Mouse (Mus musculus): ENCODE data around the gene Pla2g16. TPM values are rescaled to one million over a fixed set of nuclear protein-coding genes. Genes with fewer than 3 reads are reported as not detected.

The Pla2g16 gene
- polyA plus RNA-seq, 1 experiment: 368 TPM

GRCm38 (mm10) chr19:7583599-7583998 lies 26.3 kb downstream of the Pla2g16 start:
- H3K4me3 ChIP-seq (ENCODE audit: insufficient read depth, low read depth, low read length): no peak overlapping the region
- H3K27ac ChIP-seq (replicated peaks; ENCODE audit: low read depth, low read length): peak overlapping the region; percentile 87
- H3K4me1 ChIP-seq (ENCODE audit: control insufficient read depth, insufficient read depth, insufficient read length, low read length): peaks cover 28% of the 10 kb centered on the region

GRCm38 (mm10) chr19:7585279-7585678 lies 28.0 kb downstream of the Pla2g16 start:
- no peak overlapping the region for H3K27ac ChIP-seq (replicated peaks; ENCODE audit: low read depth, low read length)

DNA sequence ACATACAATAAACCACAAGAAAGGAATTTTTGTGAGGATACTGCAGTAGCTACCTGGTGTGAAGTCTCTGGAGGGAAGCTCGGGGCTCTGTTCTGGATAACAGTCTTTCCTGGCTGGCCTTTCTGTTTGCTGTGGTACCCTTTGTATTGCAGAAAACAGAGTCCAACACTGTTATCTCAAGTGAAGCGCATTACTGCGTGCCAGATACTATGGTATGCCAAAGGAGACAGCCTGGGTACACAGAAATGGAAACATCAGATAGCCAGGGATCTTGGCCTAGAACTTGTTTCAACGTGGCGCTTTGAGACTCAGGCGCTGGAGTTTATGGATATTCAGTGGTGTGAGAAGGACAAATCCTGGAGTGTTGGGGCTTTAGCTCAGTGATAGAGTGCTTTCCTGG lies 28.5 kb downstream of the Pla2g16 start:
- H3K27ac ChIP-seq (replicated peaks; ENCODE audit: low read depth, low read length): no peak overlapping the region
- H3K4me1 ChIP-seq (ENCODE audit: control insufficient read depth, insufficient read depth, insufficient read length, low read length): peaks cover 20% of the 10 kb centered on the region
- H3K4me3 ChIP-seq (ENCODE audit: insufficient read depth, low read depth, low read length): no peak overlapping the region

More at GRCm38 (mm10) chr19:7585279-7585678, 28.0 kb downstream of the Pla2g16 start:
- Histone ChIP-seq H3K4me1 (ENCODE audit: control insufficient read depth, insufficient read depth, insufficient read length, low read length) (peaks cover 24% of the 10 kb centered on the region), H3K4me3 (ENCODE audit: insufficient read depth, low read depth, low read length) (no peak overlapping the region)

DNA sequence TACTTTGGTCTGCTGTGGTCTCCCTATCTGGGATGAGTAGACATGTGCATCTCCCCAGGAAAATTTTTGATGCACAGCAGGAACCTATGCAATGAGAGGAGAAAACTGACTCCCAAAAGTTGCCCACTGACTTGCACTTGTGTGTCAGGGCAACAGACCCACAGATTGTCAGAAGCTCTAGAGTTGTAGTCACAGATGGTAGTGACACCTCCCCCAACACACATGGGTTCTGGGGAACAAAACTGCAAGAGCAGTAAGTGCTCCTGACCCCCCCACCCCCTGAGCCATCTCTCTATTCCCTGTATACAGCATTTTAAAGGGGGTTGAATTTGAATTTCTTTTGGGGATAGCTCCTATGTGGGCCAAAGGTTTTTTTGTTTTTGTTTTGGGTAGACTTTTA lies 33.5 kb downstream of the Pla2g16 start:
- Histone ChIP-seq H3K4me1 (ENCODE audit: control insufficient read depth, insufficient read depth, insufficient read length, low read length) (peaks cover 4% of the 10 kb centered on the region; the same call in 1 of the 2 replicates), H3K4me3 (ENCODE audit: insufficient read depth, low read depth, low read length) (no peak overlapping the region), H3K27ac (replicated peaks; ENCODE audit: low read depth, low read length) (peak overlapping the region; percentile 31; the same call in 1 of the 2 replicates)

GRCm38 (mm10) chr19:7592018-7592417 lies 34.8 kb downstream of the Pla2g16 start:
- peaks cover 4% of the 10 kb centered on the region; the same call in 1 of the 2 replicates for H3K4me1 ChIP-seq (ENCODE audit: control insufficient read depth, insufficient read depth, insufficient read length, low read length)
- H3K4me3 ChIP-seq (ENCODE audit: insufficient read depth, low read depth, low read length): no peak overlapping the region
- H3K27ac ChIP-seq (replicated peaks; ENCODE audit: low read depth, low read length): peak overlapping the region; percentile 44; the same call in 1 of the 2 replicates

DNA sequence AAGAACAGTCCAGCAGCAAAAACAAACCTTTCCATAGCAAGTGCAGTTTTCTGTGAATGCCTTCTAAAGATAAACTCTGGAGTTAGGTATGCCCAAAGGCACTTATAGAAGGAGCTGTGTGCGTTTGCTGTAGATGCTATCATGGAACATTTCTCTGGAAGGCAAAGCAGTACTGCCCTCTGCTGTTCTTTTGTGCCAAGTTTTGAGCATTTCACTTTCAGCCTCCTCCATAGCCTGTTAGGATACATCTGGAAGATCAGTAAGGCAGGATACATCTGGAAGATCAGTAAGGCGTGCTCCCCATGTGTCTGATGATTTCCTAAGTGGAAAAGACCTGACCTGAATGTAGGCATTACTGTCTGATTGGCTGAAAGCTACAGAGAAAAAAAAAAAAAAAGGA lies 38.3 kb downstream of the Pla2g16 start:
- peaks cover 14% of the 10 kb centered on the region for H3K4me1 ChIP-seq (ENCODE audit: control insufficient read depth, insufficient read depth, insufficient read length, low read length)
- H3K4me3 ChIP-seq (ENCODE audit: insufficient read depth, low read depth, low read length): no peak overlapping the region
- H3K27ac ChIP-seq (replicated peaks; ENCODE audit: low read depth, low read length): no peak overlapping the region

DNA sequence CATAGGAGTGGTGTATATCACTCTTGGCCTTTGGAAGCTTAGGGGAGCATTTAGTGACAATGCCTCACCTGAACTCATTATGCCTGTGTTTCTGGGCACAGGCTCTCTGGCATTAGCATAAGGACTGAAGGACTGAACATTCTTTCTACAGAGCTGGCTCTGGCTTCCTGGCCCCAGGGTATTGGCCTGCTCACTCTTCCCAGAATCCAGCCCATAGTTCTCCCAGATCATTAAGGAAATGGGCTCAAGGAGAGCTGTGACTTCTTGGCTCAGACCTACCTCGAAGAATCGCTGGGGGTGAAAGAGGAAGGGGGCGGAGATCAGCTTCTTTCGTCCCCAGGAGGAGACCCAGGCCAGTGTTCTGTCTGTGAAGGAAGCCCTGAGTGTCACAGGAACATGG lies 41.2 kb downstream of the Pla2g16 start:
- H3K4me3 ChIP-seq (ENCODE audit: insufficient read depth, low read depth, low read length): no peak overlapping the region
- H3K27ac ChIP-seq (replicated peaks; ENCODE audit: low read depth, low read length): peak overlapping the region; percentile 81
- H3K4me1 ChIP-seq (ENCODE audit: control insufficient read depth, insufficient read depth, insufficient read length, low read length): peaks cover 20% of the 10 kb centered on the region

DNA sequence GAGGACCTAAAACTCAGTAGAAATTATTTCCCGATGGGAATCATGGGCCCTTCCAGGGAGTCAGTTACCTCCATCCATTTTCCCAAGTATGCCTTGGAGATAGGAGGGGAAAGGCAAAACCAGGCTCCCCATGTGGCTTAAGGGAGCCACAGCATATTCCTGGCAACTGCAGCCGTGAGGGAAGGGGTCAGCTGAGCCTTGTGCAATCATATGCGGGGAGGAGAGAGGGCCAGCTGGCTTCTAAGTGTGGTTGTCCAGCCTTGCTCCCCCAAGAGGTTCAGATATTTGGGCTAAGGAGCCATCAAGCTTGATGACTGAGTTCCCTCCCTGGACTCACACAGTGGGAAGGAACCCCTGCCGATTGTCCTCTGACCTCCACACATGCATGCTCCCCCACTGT lies 44.3 kb downstream of the Pla2g16 start:
- no peak overlapping the region for H3K4me3 ChIP-seq (ENCODE audit: insufficient read depth, low read depth, low read length)
- H3K4me1 ChIP-seq (ENCODE audit: control insufficient read depth, insufficient read depth, insufficient read length, low read length): peaks cover 26% of the 10 kb centered on the region
- H3K27ac ChIP-seq (replicated peaks; ENCODE audit: low read depth, low read length): peak overlapping the region; percentile 60

DNA sequence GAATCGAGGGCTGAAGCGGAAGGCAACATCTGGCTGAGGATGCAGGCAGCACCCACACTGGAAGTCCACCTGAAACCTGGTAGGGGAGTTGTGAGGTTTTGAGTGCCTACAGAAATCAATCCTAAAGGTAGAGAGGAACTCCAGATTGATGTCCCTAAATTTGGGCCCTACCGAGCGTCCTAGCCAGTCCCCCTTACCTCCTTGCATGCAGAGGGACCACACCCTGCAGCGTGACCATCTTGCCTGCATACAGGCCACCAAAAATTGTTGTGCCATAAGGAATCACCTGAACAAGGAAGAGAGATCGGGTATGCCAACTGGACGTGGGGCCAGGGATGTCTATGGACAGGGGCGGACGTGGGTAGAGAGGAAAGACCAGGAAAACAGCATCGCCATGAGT lies 46.8 kb downstream of the Pla2g16 start:
- H3K4me1 ChIP-seq (ENCODE audit: control insufficient read depth, insufficient read depth, insufficient read length, low read length): peaks cover 28% of the 10 kb centered on the region

DNA sequence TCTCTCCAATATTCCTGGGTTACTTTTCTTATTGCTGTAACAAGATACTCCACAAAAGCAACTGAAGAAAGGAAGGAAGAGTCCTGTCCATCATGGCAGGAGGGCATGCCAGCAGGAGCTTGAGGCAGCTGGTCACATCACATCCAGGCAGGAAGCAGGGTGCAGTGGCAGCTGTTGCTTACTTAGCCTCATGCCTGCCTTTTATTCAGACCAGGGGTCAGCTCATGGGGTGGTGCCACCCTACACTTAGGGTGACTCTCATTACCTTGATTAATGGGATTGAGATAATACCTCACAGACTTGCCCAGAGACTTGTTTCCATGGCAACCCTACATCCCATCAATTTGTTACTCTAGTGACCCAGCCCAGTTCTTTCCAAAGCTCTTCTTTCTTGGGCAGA lies 47.8 kb downstream of the Pla2g16 start:
- H3K4me3 ChIP-seq (ENCODE audit: insufficient read depth, low read depth, low read length): 0 out of 2 replicates have a peak overlapping the region, but pooled peaks have one; percentile 48
- H3K27ac ChIP-seq (replicated peaks; ENCODE audit: low read depth, low read length): peak overlapping the region; percentile 82
- H3K4me1 ChIP-seq (ENCODE audit: control insufficient read depth, insufficient read depth, insufficient read length, low read length): peaks cover 28% of the 10 kb centered on the region

More for the DNA sequence above, 46.8 kb downstream of the Pla2g16 start:
- Histone ChIP-seq H3K27ac (replicated peaks; ENCODE audit: low read depth, low read length) (peak overlapping the region; percentile 43; the same call in 1 of the 2 replicates), H3K4me3 (ENCODE audit: insufficient read depth, low read depth, low read length) (no peak overlapping the region)

DNA sequence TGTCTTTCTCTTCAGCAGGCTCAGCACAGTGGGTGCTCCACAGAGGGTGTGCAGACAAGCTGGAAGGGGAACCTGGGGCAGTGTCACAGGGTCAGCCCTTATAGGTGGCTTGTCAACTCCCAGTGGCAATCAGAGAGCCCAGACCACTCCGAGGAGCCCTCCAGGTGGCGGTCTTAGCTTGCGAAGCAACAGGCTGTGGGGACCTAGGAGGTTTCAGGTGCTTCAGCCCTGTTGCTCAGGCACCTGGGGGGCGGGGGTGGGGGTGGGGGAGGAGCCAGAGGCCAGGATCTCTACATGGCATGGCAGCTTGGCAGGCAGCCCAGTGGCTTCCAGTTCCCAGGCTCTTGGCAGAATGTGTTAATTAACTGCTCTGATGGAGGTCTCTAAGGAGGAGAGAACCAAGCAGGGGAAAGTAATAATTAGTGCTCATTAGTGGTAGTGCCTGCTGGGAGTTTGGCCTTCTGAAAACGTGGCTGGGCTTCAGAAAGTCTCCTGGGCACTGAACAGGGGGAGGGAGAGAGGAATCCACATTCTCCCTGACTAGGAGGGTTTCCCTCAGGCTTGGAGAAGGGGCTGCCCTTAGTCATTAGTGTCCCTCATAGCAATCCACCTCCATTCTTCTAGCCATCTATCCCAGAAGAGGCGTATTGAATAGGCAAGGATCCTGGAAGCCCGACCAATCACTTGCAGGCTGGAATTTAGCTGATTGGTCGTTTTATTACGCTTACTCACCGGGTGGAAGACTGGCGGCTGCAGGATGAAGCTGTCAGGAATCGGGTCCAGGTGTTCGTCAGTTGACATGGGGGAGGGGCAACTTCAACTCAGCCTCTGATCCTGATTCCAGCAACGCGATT lies 48.9 kb downstream of the Pla2g16 start:
- peaks cover 18% of the 10 kb centered on the region for H3K4me1 ChIP-seq (ENCODE audit: control insufficient read depth, insufficient read depth, insufficient read length, low read length)
- H3K27ac ChIP-seq (replicated peaks; ENCODE audit: low read depth, low read length): peak overlapping the region; percentile 82
- peak overlapping the region; percentile 61 for H3K4me3 ChIP-seq (ENCODE audit: insufficient read depth, low read depth, low read length)

GRCm38 (mm10) chr19:7606801-7607689 lies 49.8 kb downstream of the Pla2g16 start, which contains the start of gene Lgals12:
Gene Lgals12 (minus strand): TSS chr19:7607193.
- H3K4me3 ChIP-seq (ENCODE audit: insufficient read depth, low read depth, low read length): peak within 1 kb of the TSS; percentile 61
- peaks cover 18% of the 10 kb centered on the region for H3K4me1 ChIP-seq (ENCODE audit: control insufficient read depth, insufficient read depth, insufficient read length, low read length)
- peak within 1 kb of the TSS; percentile 94 for H3K27ac ChIP-seq (replicated peaks; ENCODE audit: low read depth, low read length)

GRCm38 (mm10) chr19:7607690-7608201 lies 50.5 kb downstream of the Pla2g16 start:
- no peak overlapping the region for H3K4me3 ChIP-seq (ENCODE audit: insufficient read depth, low read depth, low read length)
- H3K27ac ChIP-seq (replicated peaks; ENCODE audit: low read depth, low read length): peak overlapping the region; percentile 94
- H3K4me1 ChIP-seq (ENCODE audit: control insufficient read depth, insufficient read depth, insufficient read length, low read length): peaks cover 16% of the 10 kb centered on the region

DNA sequence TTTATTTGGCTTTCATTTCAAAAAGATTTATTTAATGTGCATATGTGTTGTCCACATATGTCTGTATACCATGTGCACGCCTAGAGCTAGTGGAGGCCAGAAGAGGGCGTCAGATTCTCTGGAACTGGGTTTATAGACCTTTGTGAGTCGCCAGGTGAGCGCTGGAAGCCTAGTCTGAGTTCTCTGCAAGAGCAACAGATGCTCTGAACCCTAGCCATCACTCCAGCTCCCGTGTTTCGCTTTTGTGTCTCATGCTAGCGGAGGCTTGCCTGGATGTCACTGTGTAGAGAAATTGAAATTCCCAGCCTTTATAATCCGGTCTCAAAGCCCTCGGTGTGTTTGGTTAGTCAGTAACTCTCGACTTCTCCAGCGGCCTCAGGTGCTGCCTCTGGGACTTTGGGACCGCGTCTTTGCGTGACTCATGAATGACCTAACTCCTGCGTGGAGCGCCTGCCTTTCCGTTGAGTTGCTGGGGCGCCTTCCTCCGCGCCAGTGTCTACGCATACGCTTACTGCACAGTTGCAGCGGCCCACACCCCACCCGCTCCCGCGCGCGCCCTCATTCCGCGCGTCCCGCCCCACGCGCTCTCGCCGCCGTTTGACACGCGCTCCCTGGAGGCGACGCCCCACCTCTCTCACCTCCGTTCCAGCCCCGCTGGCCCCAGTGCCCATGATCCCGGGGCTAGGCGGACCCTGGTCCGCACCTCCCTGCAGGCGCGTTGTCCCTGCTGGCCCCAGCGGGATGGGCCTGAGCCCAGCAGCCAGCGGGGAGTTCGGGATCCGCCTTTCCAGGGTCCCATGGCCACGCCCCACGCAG lies 54.9 kb downstream of the Pla2g16 start, which contains the start of gene Hrasls5:
Gene Hrasls5, plus strand, starts transcription at position 600 of the 816 bp plus-strand sequence.
- peak within 1 kb of the TSS; percentile 54 for H3K4me3 ChIP-seq (ENCODE audit: insufficient read depth, low read depth, low read length)

More for the DNA sequence above, 54.9 kb downstream of the Pla2g16 start, which contains the start of gene Hrasls5:
- peaks cover 11% of the 10 kb centered on the region for H3K4me1 ChIP-seq (ENCODE audit: control insufficient read depth, insufficient read depth, insufficient read length, low read length)
- no peak within 1 kb of the TSS for H3K27ac ChIP-seq (replicated peaks; ENCODE audit: low read depth, low read length)

Data from brown adipose tissue, adult 24 weeks (tissue).